ENCODE assay signal across 25 mouse cellular contexts in the genomic region with DNA sequence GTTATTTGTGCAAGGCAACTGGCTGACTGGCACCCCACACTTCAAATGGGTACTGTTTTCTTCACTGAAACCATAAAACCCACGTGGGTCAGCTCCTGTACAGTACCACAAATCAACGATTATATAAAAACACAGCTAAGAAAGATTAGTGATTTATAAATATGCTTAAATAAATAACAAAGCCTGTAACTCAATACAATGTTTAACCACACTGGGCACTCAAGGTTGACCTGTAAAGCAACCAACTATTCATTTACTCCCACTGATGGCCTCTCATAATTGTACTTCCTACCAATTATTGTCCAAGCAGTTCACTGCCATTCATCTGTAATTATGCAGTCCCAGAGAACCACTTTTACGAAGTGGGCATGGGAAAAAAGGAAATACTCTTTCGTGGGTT.
DNase-seq lines count a peak whose midpoint lies in the region; ATAC-seq and TF ChIP-seq lines count a peak whose summit lies in the region.
"Had no signal": no experiment of that assay in that cellular context is flagged by ENCODE, and none has a peak within 500 bp of the region (broad histone marks: within the 10 kb centered on the region; RNA-seq: fewer than 3 reads in every experiment).

No protein-coding gene starts in this region.

- H3K4me2 ChIP-seq in kidney, postnatal 0 days (ENCODE audit: low read length), result no peak overlapping the region
- H3K4me2 ChIP-seq: forebrain, embryonic 13.5 days; heart, embryonic 13.5 days; hindbrain, embryonic 14.5 days had no signal

- no peak overlapping the region for H3K9ac ChIP-seq in kidney, postnatal 0 days (ENCODE audit: low read depth, low read length)
- H3K9ac ChIP-seq: forebrain, embryonic 13.5 days; heart, embryonic 13.5 days; hindbrain, embryonic 14.5 days had no signal

- no peaks in the 10 kb centered on the region for H3K27me3 ChIP-seq in kidney, postnatal 0 days (ENCODE audit: insufficient read depth, low read length)
- H3K27me3 ChIP-seq: forebrain, embryonic 13.5 days; heart, embryonic 13.5 days had no signal

- no peak for TF ChIP-seq CTCF in kidney, postnatal 0 days (IDR thresholded peaks at IDR 0.05; ENCODE audit: low read depth)

- no peak overlapping the region for H3K4me3 ChIP-seq in kidney, postnatal 0 days (replicated peaks; ENCODE audit: low read depth, low read length)
- H3K4me3 ChIP-seq: forebrain, embryonic 10.5 days; forebrain, embryonic 13.5 days; heart, adult 2 months; heart, embryonic 10.5 days; heart, embryonic 13.5 days had no signal

- H3K9me3 ChIP-seq in kidney, postnatal 0 days (replicated peaks; ENCODE audit: low read length), result no peaks in the 10 kb centered on the region
- H3K9me3 ChIP-seq: forebrain, embryonic 10.5 days; forebrain, embryonic 13.5 days; heart, embryonic 10.5 days; heart, embryonic 13.5 days had no signal

- peak; percentile 66 for ATAC-seq in kidney, postnatal 0 days (replicated peaks; ENCODE audit: low FRiP score, low read depth)
- ATAC-seq: activated CD4-positive, CD25-positive, alpha-beta regulatory T cell, adult 4 months; CD4-positive, CD25-positive, alpha-beta regulatory T cell, adult 4 months; forebrain, embryonic 13.5 days; forebrain, embryonic 16.5 days had no signal

- no peak overlapping the region for H3K27ac ChIP-seq in kidney, postnatal 0 days
- H3K27ac ChIP-seq: forebrain, embryonic 10.5 days; forebrain, embryonic 13.5 days; heart, adult 2 months; heart, embryonic 10.5 days; heart, embryonic 13.5 days; hindbrain, embryonic 14.5 days had no signal

- no peaks in the 10 kb centered on the region for H3K4me1 ChIP-seq in kidney, postnatal 0 days (replicated peaks; ENCODE audit: insufficient read depth, low read length)
- H3K4me1 ChIP-seq: forebrain, embryonic 10.5 days; forebrain, embryonic 13.5 days; heart, embryonic 10.5 days; heart, embryonic 13.5 days had no signal

- H3K36me3 ChIP-seq in kidney, postnatal 0 days (ENCODE audit: insufficient read depth, low read length), result no peaks in the 10 kb centered on the region
- H3K36me3 ChIP-seq: forebrain, embryonic 10.5 days; heart, embryonic 10.5 days; heart, embryonic 13.5 days had no signal

- 16% methylated on average over 4 of the region's 4 CpGs for WGBS in kidney, postnatal 0 days

- DNase-seq in kidney, adult 9 months, result peak; percentile 74
- DNase-seq in kidney, adult 18-20 months, result no peak
- peak; percentile 31 for DNase-seq in kidney, postnatal 0 days (ENCODE audit: low spot score)
- no peak for DNase-seq in kidney, adult 11 months
- DNase-seq in lung, postnatal 25 days (ENCODE audit: low spot score), result peak; percentile 1
- DNase-seq in lung, postnatal 10 days, result no peak
- no peak for DNase-seq in cerebellum, adult 18-20 months
- DNase-seq: adrenal gland, adult 8-10 months; adrenal gland, postnatal 25 days; cerebellum, adult 11-12 months; cerebellum, adult 9-10 months; cerebellum, postnatal 14 days; gastrocnemius, postnatal 10 days; gastrocnemius, postnatal 36 days; heart, adult 2 months; heart, postnatal 14 days; heart, postnatal 4 days had no signal

Comparison
In these comparisons a context has a peak if more than half of its experiments do, and no peak if none do; other contexts are left out.
1. DNase-seq: peak in kidney, adult 9 months (single experiment), kidney, postnatal 0 days (single experiment) and lung, postnatal 25 days (single experiment); none in kidney, adult 18-20 months (single experiment), kidney, adult 11 months (single experiment), lung, postnatal 10 days (single experiment) and cerebellum, adult 18-20 months (0 of 2).